In the genomic region with DNA sequence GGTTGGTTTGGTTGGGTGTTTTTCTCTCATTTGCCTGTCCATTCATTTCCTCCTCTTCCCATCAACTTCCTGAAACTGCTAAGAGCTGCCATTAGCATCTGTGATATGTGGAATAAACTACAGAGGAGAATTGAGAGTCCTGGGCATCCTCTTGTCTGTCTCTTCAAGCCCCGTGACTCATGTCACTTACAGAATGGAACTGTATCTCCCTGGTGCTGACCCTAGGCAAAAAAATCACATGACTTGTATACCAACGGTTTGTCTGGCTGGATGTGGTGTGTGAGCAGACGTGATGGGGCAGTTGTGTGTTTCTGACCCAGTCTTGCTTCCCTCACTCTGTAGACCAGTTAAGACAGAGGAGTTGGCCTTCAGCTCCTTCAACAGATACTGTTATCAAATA, we compare ENCODE assay signal across 29 mouse cellular contexts.
"Had no signal": no experiment of that assay in that cellular context is flagged by ENCODE, and none has a peak within 500 bp of the region (broad histone marks: within the 10 kb centered on the region; RNA-seq: fewer than 3 reads in every experiment).

No protein-coding gene starts in this region.

- H3K4me3 ChIP-seq: limb, embryonic 10.5 days; limb, embryonic 12.5 days; limb, embryonic 13.5 days; limb, embryonic 15.5 days; liver, embryonic 12.5 days; liver, embryonic 13.5 days; liver, embryonic 15.5 days; lung, embryonic 15.5 days; megakaryocyte, embryonic 14.5 days; midbrain, embryonic 10.5 days; midbrain, embryonic 12.5 days; midbrain, embryonic 13.5 days; midbrain, embryonic 15.5 days; myocyte had no signal

- H3K36me3 ChIP-seq: limb, embryonic 10.5 days; limb, embryonic 12.5 days; limb, embryonic 13.5 days; limb, embryonic 15.5 days; liver, embryonic 12.5 days; liver, embryonic 13.5 days; liver, embryonic 15.5 days; lung, embryonic 15.5 days; midbrain, embryonic 15.5 days had no signal

- H3K9ac ChIP-seq: limb, embryonic 12.5 days; limb, embryonic 13.5 days; limb, embryonic 15.5 days; liver, embryonic 12.5 days; liver, embryonic 13.5 days; liver, embryonic 14.5 days; liver, embryonic 15.5 days; liver, postnatal 0 days; lung, embryonic 14.5 days; lung, embryonic 15.5 days; midbrain, embryonic 12.5 days; midbrain, embryonic 13.5 days; midbrain, embryonic 15.5 days had no signal

- H3K27ac ChIP-seq: limb, embryonic 10.5 days; limb, embryonic 12.5 days; limb, embryonic 13.5 days; limb, embryonic 15.5 days; liver, embryonic 12.5 days; liver, embryonic 13.5 days; liver, embryonic 14.5 days; liver, embryonic 15.5 days; lung, embryonic 15.5 days; macrophage; midbrain, embryonic 10.5 days; midbrain, embryonic 12.5 days; midbrain, embryonic 13.5 days; midbrain, embryonic 15.5 days had no signal

- H3K9me3 ChIP-seq: limb, embryonic 10.5 days; limb, embryonic 12.5 days; limb, embryonic 13.5 days; limb, embryonic 15.5 days; liver, embryonic 12.5 days; liver, embryonic 13.5 days; liver, embryonic 15.5 days; lung, embryonic 15.5 days; midbrain, embryonic 10.5 days; midbrain, embryonic 12.5 days; midbrain, embryonic 13.5 days; midbrain, embryonic 15.5 days had no signal

- H3K4me2 ChIP-seq: limb, embryonic 12.5 days; limb, embryonic 13.5 days; limb, embryonic 15.5 days; liver, embryonic 11.5 days; liver, embryonic 12.5 days; liver, embryonic 13.5 days; liver, embryonic 15.5 days; lung, embryonic 14.5 days; lung, embryonic 15.5 days; midbrain, embryonic 11.5 days; midbrain, embryonic 12.5 days; midbrain, embryonic 13.5 days; midbrain, embryonic 15.5 days had no signal

- DNase-seq: left cerebral cortex, postnatal 4 days; liver; liver, embryonic 13.5 days; liver, postnatal 0 days; lung, adult 18-20 months; lung, adult 2 months; lung, embryonic 14.5 days; lung, postnatal 10 days; lung, postnatal 14 days; lung, postnatal 36 days; lung, postnatal 4 days; midbrain, embryonic 14.5 days had no signal

- H3K4me1 ChIP-seq: limb, embryonic 10.5 days; limb, embryonic 12.5 days; limb, embryonic 13.5 days; limb, embryonic 15.5 days; liver, embryonic 12.5 days; liver, embryonic 13.5 days; liver, embryonic 15.5 days; lung, embryonic 15.5 days; megakaryocyte, embryonic 14.5 days; midbrain, embryonic 10.5 days; midbrain, embryonic 12.5 days; midbrain, embryonic 13.5 days; midbrain, embryonic 15.5 days had no signal

- H3K27me3 ChIP-seq: limb, embryonic 12.5 days; limb, embryonic 13.5 days; limb, embryonic 15.5 days; liver, embryonic 12.5 days; liver, embryonic 13.5 days; liver, embryonic 15.5 days; lung, embryonic 15.5 days; megakaryocyte, embryonic 14.5 days; midbrain, embryonic 12.5 days; midbrain, embryonic 13.5 days; midbrain, embryonic 15.5 days had no signal
